Mouse (Mus musculus) myocyte (in vitro differentiated cells): Measurements from ENCODE around the gene Atp11c. TPM values are rescaled to one million over a fixed set of nuclear protein-coding genes. Genes with fewer than 3 reads are reported as not detected.

Source experiments
- H3K27me3 ChIP-seq: one replicate; pipeline ENCODE4 v1.6.1; 2011; ENCODE audit not compliant: control insufficient read depth, insufficient read depth, insufficient read length
- H3K36me3 ChIP-seq: one replicate; pipeline ENCODE4 v1.6.1; 2011; ENCODE audit not compliant: control insufficient read depth, insufficient read depth
- H3K4me2 ChIP-seq: one replicate; pipeline ENCODE4 v1.6.1; 2011; ENCODE audit warnings: low read depth, control low read depth
- H3K4me3 ChIP-seq: one replicate; pipeline ENCODE4 v1.5.1; 2011; ENCODE audit warnings: mild to moderate bottlenecking, control low read depth, moderate library complexity
- H3K79me2 ChIP-seq: one replicate; pipeline ENCODE4 v1.6.1; 2011; ENCODE audit not compliant: control insufficient read depth, insufficient read depth
- H3ac ChIP-seq: one replicate; pipeline ENCODE4 v1.6.1; 2011; ENCODE audit not compliant: control insufficient read depth, insufficient read length
- E2F4 ChIP-seq: IDR thresholded peaks from one replicate; pipeline ENCODE4 v1.6.1; 2011; ENCODE audit warnings: mild to moderate bottlenecking, control low read depth, moderate library complexity; ENCODE audit not compliant: insufficient read depth
- MYOD1 ChIP-seq, 3 experiments: IDR thresholded peaks; one replicate each; pipeline ENCODE4 v1.6.1; 2011; ENCODE audit warnings: control low read depth in 2 of 3, low read depth in 2 of 3, mild to moderate bottlenecking in 2 of 3, moderate library complexity in 1 of 3; ENCODE audit not compliant: insufficient read length in 2 of 3, control insufficient read depth in 1 of 3
- POLR2AphosphoS2 ChIP-seq: IDR thresholded peaks from one replicate; pipeline ENCODE4 v1.6.1; 2011; ENCODE audit warnings: low read depth, control low read depth; ENCODE audit not compliant: insufficient read length
- SRF ChIP-seq: IDR thresholded peaks from one replicate; pipeline ENCODE4 v1.6.1; 2011; ENCODE audit warnings: low read depth; ENCODE audit not compliant: control insufficient read depth, insufficient read length
- TCF12 ChIP-seq: IDR thresholded peaks from one replicate; pipeline ENCODE4 v1.6.1; 2011; ENCODE audit warnings: mild to moderate bottlenecking, control low read depth; ENCODE audit not compliant: poor library complexity, insufficient read depth, severe bottlenecking
- USF1 ChIP-seq: IDR thresholded peaks from one replicate; pipeline ENCODE4 v1.6.1; 2011; ENCODE audit warnings: low read depth, mild to moderate bottlenecking, control low read depth, moderate library complexity
- polyA plus RNA-seq: library from polyadenylated mRNA; unstranded; fragments of >200 nt; fragmentation: generic; extraction: Trizol; gene quantifications from one replicate; pipeline ENCODE4 v1.2.1, GENCODE M21; 2012; ENCODE audit warnings: missing spikeins

Gene Atp11c
- polyA plus RNA-seq, 1 experiment: 1.1 TPM

- Histone ChIP-seq H3K36me3 (no peaks in the 10 kb centered on the region), H3ac (no peak within 1 kb of the TSS), H3K4me3 (no peak within 1 kb of the TSS)
These were observed 413.6 kb downstream of the Atp11c start, which contains the start of gene Mcf2 for GRCm38 (mm10) chrX:60178744-60179458. Gene Mcf2 (minus strand): TSS chrX:60179089.

GRCm38 (mm10) chrX:60178025-60178743 is 414.3 kb downstream of the Atp11c start:
- Histone ChIP-seq H3K27me3 (no peaks in the 10 kb centered on the region), H3K4me3 (no peak overlapping the region), H3K79me2 (no peaks in the 10 kb centered on the region), H3K4me2 (no peak overlapping the region), H3ac (no peak overlapping the region), H3K36me3 (no peaks in the 10 kb centered on the region)
- TF ChIP-seq E2F4 (no peak), TCF12 (no peak), SRF (no peak)

More at GRCm38 (mm10) chrX:60178744-60179458, 413.6 kb downstream of the Atp11c start, which contains the start of gene Mcf2:
- no peak within 1 kb of the TSS for H3K4me2 ChIP-seq
- H3K27me3 ChIP-seq: no peaks in the 10 kb centered on the region
- no peaks in the 10 kb centered on the region for H3K79me2 ChIP-seq
- no peak for TF ChIP-seq MYOD1 (IDR thresholded peaks at IDR 0.05; ENCODE audit: control insufficient read depth in 1 of 3, insufficient read length in 2 of 3, low read depth in 2 of 3)
- no peak for TF ChIP-seq USF1
- TF ChIP-seq E2F4: no peak
- no peak for TF ChIP-seq POLR2AphosphoS2
- TF ChIP-seq SRF: no peak
- TF ChIP-seq TCF12: no peak

Other genes with a start within 250 kb of the Atp11c start
- not detected for gene Gm7073, start 53.4 kb downstream of the Atp11c start, polyA plus RNA-seq